Mouse (Mus musculus): ENCODE results near the gene Sar1a. TPM values are rescaled to one million over a fixed set of nuclear protein-coding genes. Genes with fewer than 3 reads are reported as not detected.
A peak's percentile ranks its signal among the peaks of the same experiment; 100 is the strongest.

The Sar1a gene
- polyA plus RNA-seq, 1 experiment: 74.7 TPM

- WGBS: 15% methylated on average over 3 of the region's 3 CpGs
- TF ChIP-seq CTCF (IDR thresholded peaks at IDR 0.05; ENCODE audit: borderline replicate concordance, control insufficient read depth, extremely low read depth, insufficient read depth, low read length, poor library complexity): no peak
- no peak for DNase-seq
- H3K4me1 ChIP-seq (replicated peaks; ENCODE audit: control insufficient read depth, insufficient read depth, low read length): peaks cover 2% of the 10 kb centered on the region
- H3K36me3 ChIP-seq (ENCODE audit: control insufficient read depth, insufficient read depth, low read length): no peaks in the 10 kb centered on the region
- H3K27ac ChIP-seq (ENCODE audit: control insufficient read depth, insufficient read depth, low read length): no peak overlapping the region
- no peaks in the 10 kb centered on the region for H3K27me3 ChIP-seq (ENCODE audit: control insufficient read depth, insufficient read depth, low read length)
- no peak overlapping the region for H3K4me3 ChIP-seq (ENCODE audit: control insufficient read depth, insufficient read depth, low read length)
Observed at GRCm38 (mm10) chr10:61675935-61676334, 4.2 kb upstream of the Sar1a start.

- peak overlapping the region; percentile 36; the same call in 1 of the 2 replicates for H3K27ac ChIP-seq (ENCODE audit: control insufficient read depth, insufficient read depth, low read length)
- H3K4me3 ChIP-seq (ENCODE audit: control insufficient read depth, insufficient read depth, low read length): peak overlapping the region; percentile 51
- peaks cover 6% of the 10 kb centered on the region for H3K4me1 ChIP-seq (replicated peaks; ENCODE audit: control insufficient read depth, insufficient read depth, low read length)
- WGBS: 55% methylated on average over 9 of the region's 9 CpGs
- no peak for TF ChIP-seq POLR2A (IDR thresholded peaks at IDR 0.05; ENCODE audit: control insufficient read depth, extremely low read depth, insufficient read depth, low read length, poor library complexity)
- TF ChIP-seq CTCF (IDR thresholded peaks at IDR 0.05; ENCODE audit: borderline replicate concordance, control insufficient read depth, extremely low read depth, insufficient read depth, low read length, poor library complexity): no peak
- no peak for DNase-seq
- H3K36me3 ChIP-seq (ENCODE audit: control insufficient read depth, insufficient read depth, low read length): no peaks in the 10 kb centered on the region
- no peaks in the 10 kb centered on the region for H3K27me3 ChIP-seq (ENCODE audit: control insufficient read depth, insufficient read depth, low read length)
Observed at GRCm38 (mm10) chr10:61679545-61679944, 554 bp upstream of the Sar1a start.

- no peak for TF ChIP-seq POLR2A (IDR thresholded peaks at IDR 0.05; ENCODE audit: control insufficient read depth, extremely low read depth, insufficient read depth, low read length, poor library complexity)
- TF ChIP-seq CTCF (IDR thresholded peaks at IDR 0.05; ENCODE audit: borderline replicate concordance, control insufficient read depth, extremely low read depth, insufficient read depth, low read length, poor library complexity): no peak
- Histone ChIP-seq H3K27ac (ENCODE audit: control insufficient read depth, insufficient read depth, low read length) (no peak overlapping the region), H3K4me3 (ENCODE audit: control insufficient read depth, insufficient read depth, low read length) (no peak overlapping the region), H3K36me3 (ENCODE audit: control insufficient read depth, insufficient read depth, low read length) (peaks cover 70% of the 10 kb centered on the region), H3K4me1 (replicated peaks; ENCODE audit: control insufficient read depth, insufficient read depth, low read length) (no peaks in the 10 kb centered on the region), H3K27me3 (ENCODE audit: control insufficient read depth, insufficient read depth, low read length) (no peaks in the 10 kb centered on the region)
- WGBS: 92% methylated on average over 8 of the region's 8 CpGs
- DNase-seq: no peak
Observed at GRCm38 (mm10) chr10:61689405-61689804, 9.3 kb downstream of the Sar1a start.

- no peak for DNase-seq
- TF ChIP-seq CTCF (IDR thresholded peaks at IDR 0.05; ENCODE audit: borderline replicate concordance, control insufficient read depth, extremely low read depth, insufficient read depth, low read length, poor library complexity) (no peak), POLR2A (IDR thresholded peaks at IDR 0.05; ENCODE audit: control insufficient read depth, extremely low read depth, insufficient read depth, low read length, poor library complexity) (no peak)
- 91% methylated on average over 4 of the region's 4 CpGs for WGBS
- Histone ChIP-seq H3K36me3 (ENCODE audit: control insufficient read depth, insufficient read depth, low read length) (peaks cover 37% of the 10 kb centered on the region), H3K4me3 (ENCODE audit: control insufficient read depth, insufficient read depth, low read length) (no peak overlapping the region), H3K27ac (ENCODE audit: control insufficient read depth, insufficient read depth, low read length) (no peak overlapping the region), H3K27me3 (ENCODE audit: control insufficient read depth, insufficient read depth, low read length) (no peaks in the 10 kb centered on the region), H3K4me1 (replicated peaks; ENCODE audit: control insufficient read depth, insufficient read depth, low read length) (peaks cover 12% of the 10 kb centered on the region)
Observed at GRCm38 (mm10) chr10:61693563-61693962, 13.5 kb downstream of the Sar1a start.

GRCm38 (mm10) chr10:61694870-61695670 is 15.0 kb downstream of the Sar1a start, which contains the start of gene Tysnd1:
Tysnd1 (plus strand) TSS chr10:61695514.
- Histone ChIP-seq H3K4me3 (ENCODE audit: control insufficient read depth, insufficient read depth, low read length) (peak within 1 kb of the TSS; percentile 77), H3K27ac (ENCODE audit: control insufficient read depth, insufficient read depth, low read length) (no peak within 1 kb of the TSS), H3K4me1 (replicated peaks; ENCODE audit: control insufficient read depth, insufficient read depth, low read length) (peaks cover 12% of the 10 kb centered on the region)

GRCm38 (mm10) chr10:61695703-61696559 is 15.8 kb downstream of the Sar1a start:
- DNase-seq: peak; percentile 25

More at GRCm38 (mm10) chr10:61694870-61695670, 15.0 kb downstream of the Sar1a start, which contains the start of gene Tysnd1:
- peak; percentile 94 for DNase-seq
- peaks cover 22% of the 10 kb centered on the region for H3K36me3 ChIP-seq (ENCODE audit: control insufficient read depth, insufficient read depth, low read length)
- under 1% methylated on average over 42 of the region's 42 CpGs for WGBS
- H3K27me3 ChIP-seq (ENCODE audit: control insufficient read depth, insufficient read depth, low read length): no peaks in the 10 kb centered on the region
- no peak for TF ChIP-seq CTCF (IDR thresholded peaks at IDR 0.05; ENCODE audit: borderline replicate concordance, control insufficient read depth, extremely low read depth, insufficient read depth, low read length, poor library complexity)
- TF ChIP-seq POLR2A (IDR thresholded peaks at IDR 0.05; ENCODE audit: control insufficient read depth, extremely low read depth, insufficient read depth, low read length, poor library complexity): no peak

More at GRCm38 (mm10) chr10:61695703-61696559, 15.8 kb downstream of the Sar1a start:
- Histone ChIP-seq H3K27me3 (ENCODE audit: control insufficient read depth, insufficient read depth, low read length) (no peaks in the 10 kb centered on the region), H3K4me3 (ENCODE audit: control insufficient read depth, insufficient read depth, low read length) (peak overlapping the region; percentile 77), H3K27ac (ENCODE audit: control insufficient read depth, insufficient read depth, low read length) (no peak overlapping the region), H3K36me3 (ENCODE audit: control insufficient read depth, insufficient read depth, low read length) (peaks cover 14% of the 10 kb centered on the region), H3K4me1 (replicated peaks; ENCODE audit: control insufficient read depth, insufficient read depth, low read length) (peaks cover 12% of the 10 kb centered on the region)
- TF ChIP-seq CTCF (IDR thresholded peaks at IDR 0.05; ENCODE audit: borderline replicate concordance, control insufficient read depth, extremely low read depth, insufficient read depth, low read length, poor library complexity) (no peak), POLR2A (IDR thresholded peaks at IDR 0.05; ENCODE audit: control insufficient read depth, extremely low read depth, insufficient read depth, low read length, poor library complexity) (no peak)
- under 1% methylated on average over 111 of the region's 111 CpGs for WGBS
